Mouse (Mus musculus) spleen, adult 2 months (tissue): ENCODE results near the gene Ccdc125.

Experiments used
- CTCF ChIP-seq: fragments of 200-500 bp; IDR thresholded peaks from 2 replicates; pipeline ENCODE4 v1.5.1; 2011; ENCODE audit warnings: mild to moderate bottlenecking, inconsistent platforms; ENCODE audit not compliant: insufficient read depth, insufficient read length, insufficient replicate concordance; ENCODE audit errors: extremely low read depth
- POLR2A ChIP-seq: fragments of 200-500 bp; IDR thresholded peaks from 2 replicates; pipeline ENCODE4 v1.6.1; 2011; ENCODE audit warnings: low read depth, low read length, inconsistent platforms

DNA sequence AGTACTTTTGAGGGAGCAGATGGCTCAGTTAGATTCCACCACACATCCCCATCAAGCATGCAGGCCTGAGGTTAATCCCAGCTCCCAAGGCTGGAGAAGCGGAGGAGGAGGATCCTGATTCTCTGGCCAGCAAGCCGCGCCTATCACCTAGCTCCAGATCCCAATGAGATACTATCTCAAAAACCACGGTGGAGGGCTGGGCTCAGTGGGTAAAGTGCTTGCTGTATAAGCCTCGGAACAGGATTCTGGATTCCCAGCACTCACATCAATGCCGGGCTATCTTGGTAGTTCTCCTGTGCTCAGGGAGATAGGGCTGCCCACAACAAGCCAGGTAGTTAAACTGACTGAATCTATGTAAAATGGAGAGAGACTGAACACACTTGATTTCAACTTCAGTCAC lies 46.0 kb downstream of the Ccdc125 start:
- TF ChIP-seq CTCF = no peak
- no peak for TF ChIP-seq POLR2A
